Mouse (Mus musculus): ENCODE results near the gene Vdac2.

DNA sequence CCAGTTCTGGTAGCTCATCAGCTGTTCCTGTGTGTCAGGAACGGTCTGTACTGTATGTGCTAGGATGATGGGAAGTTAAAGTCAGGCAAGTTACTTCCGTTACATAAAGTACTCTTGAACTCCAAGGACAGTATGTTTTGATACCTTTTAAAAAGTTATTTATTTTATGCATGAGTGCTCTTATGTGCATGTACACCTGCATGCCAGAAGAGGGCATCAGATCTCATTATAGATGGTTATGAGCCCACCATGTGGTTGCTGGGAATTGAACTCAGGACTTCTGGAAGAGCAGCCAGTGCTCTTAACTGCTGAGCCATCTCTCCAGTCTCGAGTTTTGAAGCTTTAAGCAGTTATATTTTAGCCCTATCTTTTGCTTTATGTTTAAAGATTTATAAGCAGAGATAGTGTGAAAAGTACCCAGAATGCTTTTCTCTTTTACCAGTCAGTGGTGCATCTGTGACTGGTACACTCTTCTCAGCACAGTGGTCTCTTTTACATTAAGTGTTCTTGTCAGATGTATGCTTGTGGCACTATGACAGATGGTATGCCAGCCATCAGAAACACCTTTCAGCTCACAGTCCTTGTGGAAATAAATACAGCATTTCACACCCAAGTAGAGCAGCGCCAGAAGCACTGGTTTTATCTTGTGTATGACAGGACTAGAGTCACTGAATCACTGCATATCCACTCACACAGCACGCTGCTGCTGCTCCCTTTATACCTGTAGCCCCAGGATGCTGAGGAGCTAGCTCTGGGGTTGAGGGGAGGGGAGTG is 17.0 kb downstream of the Vdac2 start:
- TF ChIP-seq CTCF (IDR thresholded peaks at IDR 0.05; ENCODE audit: control insufficient read depth, insufficient read depth, insufficient read length) = no peak
- no peak for TF ChIP-seq CEBPB (IDR thresholded peaks at IDR 0.05; ENCODE audit: low read depth)
- TF ChIP-seq USF1 (IDR thresholded peaks at IDR 0.05; ENCODE audit: low read depth) = no peak
- TF ChIP-seq MAX (IDR thresholded peaks at IDR 0.05) = no peak
- no peak for TF ChIP-seq MYOD1 (IDR thresholded peaks at IDR 0.05; ENCODE audit: control insufficient read depth, insufficient read length, low read depth)
- TF ChIP-seq MYOG (IDR thresholded peaks at IDR 0.05; ENCODE audit: control insufficient read depth, extremely low read depth, insufficient read length) = no peak
- no peak for TF ChIP-seq FOSL1 (IDR thresholded peaks at IDR 0.05; ENCODE audit: insufficient read depth, low read length, poor library complexity, severe bottlenecking)
